Mouse (Mus musculus): ENCODE results near the gene Dixdc1. TPM values are rescaled to one million over a fixed set of nuclear protein-coding genes. Genes with fewer than 3 reads are reported as not detected.
"Not testable (repeated sequence)": the region's sequence is repeated elsewhere in the genome, so short reads cannot be mapped to it uniquely, and the experiment has no call there.

The Dixdc1 gene
- polyA plus RNA-seq, 1 experiment, result 10.9 TPM

- TF ChIP-seq CTCF (IDR thresholded peaks at IDR 0.05; ENCODE audit: borderline replicate concordance, insufficient read depth, low read length), result no peak
- TF ChIP-seq POLR2A (IDR thresholded peaks at IDR 0.05; ENCODE audit: low read depth, low read length), result no peak
- Histone ChIP-seq H3K27ac (ENCODE audit: insufficient read depth, low read length) (no peak overlapping the region), H3K4me3 (ENCODE audit: insufficient read depth, low read length) (peak overlapping the region; percentile 66), H3K4me1 (ENCODE audit: control insufficient read depth, insufficient read depth, low read length) (peaks cover 2% of the 10 kb centered on the region; the same call in 1 of the 2 replicates)
Observed at GRCm38 (mm10) chr9:50660431-50660830, 78.9 kb downstream of the Dixdc1 start.

- TF ChIP-seq CTCF (IDR thresholded peaks at IDR 0.05; ENCODE audit: borderline replicate concordance, insufficient read depth, low read length), result no peak
- TF ChIP-seq POLR2A (IDR thresholded peaks at IDR 0.05; ENCODE audit: low read depth, low read length), result peak; percentile 86
- H3K4me1 ChIP-seq (ENCODE audit: control insufficient read depth, insufficient read depth, low read length), result peaks cover 2% of the 10 kb centered on the region; the same call in 1 of the 2 replicates
- peak within 1 kb of the TSS; percentile 66 for H3K4me3 ChIP-seq (ENCODE audit: insufficient read depth, low read length)
- peak within 1 kb of the TSS; percentile 49 for H3K27ac ChIP-seq (ENCODE audit: insufficient read depth, low read length)
Observed at GRCm38 (mm10) chr9:50659392-50660217, 79.7 kb downstream of the Dixdc1 start, which contains the start of gene Dlat. TSS of gene Dlat (minus strand) at chr9:50659780.

GRCm38 (mm10) chr9:50658941-50659388, 80.4 kb downstream of the Dixdc1 start:
- TF ChIP-seq CTCF (IDR thresholded peaks at IDR 0.05; ENCODE audit: borderline replicate concordance, insufficient read depth, low read length) (no peak), POLR2A (IDR thresholded peaks at IDR 0.05; ENCODE audit: low read depth, low read length) (no peak)
- H3K27ac ChIP-seq (ENCODE audit: insufficient read depth, low read length), result peak overlapping the region; percentile 11; the same call in 1 of the 2 replicates

GRCm38 (mm10) chr9:50658391-50658790, 80.9 kb downstream of the Dixdc1 start:
- Histone ChIP-seq H3K4me3 (ENCODE audit: insufficient read depth, low read length) (peak overlapping the region; percentile 66), H3K27ac (ENCODE audit: insufficient read depth, low read length) (no peak overlapping the region; the same call in 1 of the 2 replicates), H3K4me1 (ENCODE audit: control insufficient read depth, insufficient read depth, low read length) (peaks cover 2% of the 10 kb centered on the region; the same call in 1 of the 2 replicates)
- TF ChIP-seq POLR2A (IDR thresholded peaks at IDR 0.05; ENCODE audit: low read depth, low read length), result no peak

More at GRCm38 (mm10) chr9:50658941-50659388, 80.4 kb downstream of the Dixdc1 start:
- Histone ChIP-seq H3K4me3 (ENCODE audit: insufficient read depth, low read length) (peak overlapping the region; percentile 66), H3K4me1 (ENCODE audit: control insufficient read depth, insufficient read depth, low read length) (peaks cover 2% of the 10 kb centered on the region; the same call in 1 of the 2 replicates)

GRCm38 (mm10) chr9:50650503-50650902, 88.8 kb downstream of the Dixdc1 start:
- no peaks in the 10 kb centered on the region for H3K4me1 ChIP-seq (ENCODE audit: control insufficient read depth, insufficient read depth, low read length)

GRCm38 (mm10) chr9:50646826-50647370, 92.4 kb downstream of the Dixdc1 start:
- TF ChIP-seq CTCF (IDR thresholded peaks at IDR 0.05; ENCODE audit: borderline replicate concordance, insufficient read depth, low read length) (no peak), POLR2A (IDR thresholded peaks at IDR 0.05; ENCODE audit: low read depth, low read length) (no peak)
- Histone ChIP-seq H3K27ac (ENCODE audit: insufficient read depth, low read length) (no peak overlapping the region), H3K4me3 (ENCODE audit: insufficient read depth, low read length) (no peak overlapping the region), H3K4me1 (ENCODE audit: control insufficient read depth, insufficient read depth, low read length) (no peaks in the 10 kb centered on the region)

More at GRCm38 (mm10) chr9:50650503-50650902, 88.8 kb downstream of the Dixdc1 start:
- H3K27ac ChIP-seq (ENCODE audit: insufficient read depth, low read length), result no peak overlapping the region
- TF ChIP-seq POLR2A (IDR thresholded peaks at IDR 0.05; ENCODE audit: low read depth, low read length) (no peak), CTCF (IDR thresholded peaks at IDR 0.05; ENCODE audit: borderline replicate concordance, insufficient read depth, low read length) (no peak)
- H3K4me3 ChIP-seq (ENCODE audit: insufficient read depth, low read length), result no peak overlapping the region

- H3K27ac ChIP-seq (ENCODE audit: insufficient read depth, low read length), result no peak overlapping the region
- TF ChIP-seq CTCF (IDR thresholded peaks at IDR 0.05; ENCODE audit: borderline replicate concordance, insufficient read depth, low read length), result no peak
- no peak for TF ChIP-seq POLR2A (IDR thresholded peaks at IDR 0.05; ENCODE audit: low read depth, low read length)
- H3K4me3 ChIP-seq (ENCODE audit: insufficient read depth, low read length), result no peak overlapping the region
- no peaks in the 10 kb centered on the region for H3K4me1 ChIP-seq (ENCODE audit: control insufficient read depth, insufficient read depth, low read length)
Observed at GRCm38 (mm10) chr9:50634270-50634669, 105.0 kb downstream of the Dixdc1 start.

- Histone ChIP-seq H3K27ac (ENCODE audit: insufficient read depth, low read length) (no peak overlapping the region), H3K4me3 (ENCODE audit: insufficient read depth, low read length) (no peak overlapping the region), H3K4me1 (ENCODE audit: control insufficient read depth, insufficient read depth, low read length) (no peaks in the 10 kb centered on the region)
- TF ChIP-seq POLR2A (IDR thresholded peaks at IDR 0.05; ENCODE audit: low read depth, low read length) (no peak), CTCF (IDR thresholded peaks at IDR 0.05; ENCODE audit: borderline replicate concordance, insufficient read depth, low read length) (no peak)
Observed at GRCm38 (mm10) chr9:50633059-50633458, 106.3 kb downstream of the Dixdc1 start.

- Histone ChIP-seq H3K27ac (ENCODE audit: insufficient read depth, low read length) (no peak overlapping the region), H3K4me3 (ENCODE audit: insufficient read depth, low read length) (no peak overlapping the region), H3K4me1 (ENCODE audit: control insufficient read depth, insufficient read depth, low read length) (no peaks in the 10 kb centered on the region)
- TF ChIP-seq CTCF (IDR thresholded peaks at IDR 0.05; ENCODE audit: borderline replicate concordance, insufficient read depth, low read length) (no peak), POLR2A (IDR thresholded peaks at IDR 0.05; ENCODE audit: low read depth, low read length) (no peak)
Observed at GRCm38 (mm10) chr9:50632016-50632688, 107.2 kb downstream of the Dixdc1 start.

- not testable (repeated sequence) for H3K4me1 ChIP-seq (ENCODE audit: control insufficient read depth, insufficient read depth, low read length); H3K27ac ChIP-seq (ENCODE audit: insufficient read depth, low read length); H3K4me3 ChIP-seq (ENCODE audit: insufficient read depth, low read length)
Observed at GRCm38 (mm10) chr9:50630903-50631302, 108.4 kb downstream of the Dixdc1 start.
